Mouse (Mus musculus) forebrain, embryonic 11.5 days (tissue): ENCODE measurements around the gene Pcp2. TPM values are rescaled to one million over a fixed set of nuclear protein-coding genes. Genes with fewer than 3 reads are reported as not detected.

Experiments
- polyA plus RNA-seq: library from polyadenylated mRNA; unstranded; fragments of >200 nt; fragmentation: Nextera tagmentation; extraction: Ambion mirVana; gene quantifications from 2 replicates; pipeline ENCODE4 v1.2.1, GENCODE M21; 2014

Gene Pcp2
- polyA plus RNA-seq, 1 experiment from 2014 or later: 0.51 TPM

Other genes starting within 250 kb of the Pcp2 start
- gene Arhgef18, start 232.5 kb downstream of the Pcp2 start, polyA plus RNA-seq: 10.4 and 12.3 TPM in 2 replicates
- 2.9 and 3.8 TPM in 2 replicates for gene Pex11g, start 157.9 kb downstream of the Pcp2 start, polyA plus RNA-seq
- gene Tex45, start 154.7 kb downstream of the Pcp2 start, polyA plus RNA-seq: 0.33 TPM in 1 of 2 replicates, not detected in the other
- gene Zfp358, start 132.4 kb downstream of the Pcp2 start, polyA plus RNA-seq: 34.1 and 35.1 TPM in 2 replicates
- gene Mcoln1, start 125.1 kb downstream of the Pcp2 start, polyA plus RNA-seq: 56.6 and 56.7 TPM in 2 replicates
- 19.2 and 25.0 TPM in 2 replicates for gene Pnpla6, start 110.2 kb downstream of the Pcp2 start, polyA plus RNA-seq
- 7.2 and 7.8 TPM in 2 replicates for gene C330021F23Rik, start 57.6 kb downstream of the Pcp2 start, polyA plus RNA-seq
- 15.5 and 16.4 TPM in 2 replicates for gene Camsap3, start 38.3 kb downstream of the Pcp2 start, polyA plus RNA-seq
- gene Xab2, start 4.2 kb downstream of the Pcp2 start, polyA plus RNA-seq: 64.9 and 72.4 TPM in 2 replicates
- gene Pet100, start 4.0 kb downstream of the Pcp2 start, polyA plus RNA-seq: 88.2 and 93.2 TPM in 2 replicates
- gene Stxbp2, start 5.4 kb upstream of the Pcp2 start, polyA plus RNA-seq: 36.7 and 37.2 TPM in 2 replicates
- 0.41 and 0.68 TPM in 2 replicates for gene Retn, start 30.2 kb upstream of the Pcp2 start, polyA plus RNA-seq
- 0.29 TPM in 1 of 2 replicates, not detected in the other for gene Mcemp1, start 40.2 kb upstream of the Pcp2 start, polyA plus RNA-seq
- gene Fcor, start 46.8 kb upstream of the Pcp2 start, polyA plus RNA-seq: 9.3 and 12.1 TPM in 2 replicates
- 34.3 and 42.9 TPM in 2 replicates for gene Trappc5, start 50.8 kb upstream of the Pcp2 start, polyA plus RNA-seq
- gene Fcer2a, start 68.6 kb upstream of the Pcp2 start, polyA plus RNA-seq: 0.16 and 0.24 TPM in 2 replicates
- 0.20 and 0.56 TPM in 2 replicates for gene Clec4g, start 95.1 kb upstream of the Pcp2 start, polyA plus RNA-seq
- gene Cd209a, start 123.4 kb upstream of the Pcp2 start, polyA plus RNA-seq: not detected in 2 replicates
- not detected in 2 replicates for gene Cd209e, start 228.8 kb upstream of the Pcp2 start, polyA plus RNA-seq